Mouse (Mus musculus) embryo, embryonic 10 days (tissue): Measurements from ENCODE around the gene Gbx2.

ENCODE experiments used
- DNase-seq: peaks from one replicate; pipeline ENCODE4 v3.0.0-alpha.2; 2015; ENCODE audit warnings: low spot score

The Gbx2 gene

GRCm38 (mm10) chr1:89912392-89912791 lies 18.6 kb downstream of the Gbx2 start:
- DNase-seq = no peak

- no peak for DNase-seq
These were observed 21.2 kb downstream of the Gbx2 start for GRCm38 (mm10) chr1:89909796-89910195.

DNA sequence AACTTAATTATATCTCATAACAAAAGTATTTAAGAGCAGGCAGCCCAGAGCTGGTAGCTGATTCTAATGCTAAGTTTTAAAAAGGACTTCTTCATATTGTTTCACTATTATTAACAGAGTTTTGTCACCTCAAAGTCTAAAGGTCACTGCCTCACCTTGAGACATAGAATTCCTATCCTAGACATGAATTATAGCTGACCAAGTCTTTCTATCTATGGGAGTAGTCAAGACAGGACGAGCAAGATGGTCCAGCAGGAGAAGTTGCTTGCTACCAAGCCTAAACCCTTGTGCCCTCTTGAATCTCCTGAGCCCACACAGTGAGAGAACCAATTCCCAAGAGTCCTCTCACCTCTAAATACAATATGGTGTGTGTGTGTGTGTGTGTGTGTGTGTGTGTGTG lies 28.3 kb downstream of the Gbx2 start:
- no peak for DNase-seq

DNA sequence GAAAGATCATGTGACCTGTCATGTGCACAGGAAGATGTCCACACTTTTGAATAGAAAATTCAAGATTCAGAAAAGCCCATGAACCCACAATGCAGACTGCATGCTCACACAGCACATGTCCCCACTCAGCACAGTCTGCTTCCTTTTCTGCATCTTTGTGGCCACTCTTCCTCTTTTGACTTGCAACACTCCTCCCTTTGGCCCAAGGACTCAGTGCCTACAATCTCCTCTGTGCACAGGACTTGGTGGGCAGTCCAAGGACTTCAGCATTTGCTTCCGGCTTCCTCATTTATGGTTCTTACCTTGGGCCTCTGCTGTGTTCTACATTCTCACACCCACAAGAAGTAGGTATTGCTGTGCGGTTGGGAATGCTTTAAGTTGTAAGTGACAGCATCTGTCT lies 28.7 kb downstream of the Gbx2 start:
- no peak for DNase-seq

DNA sequence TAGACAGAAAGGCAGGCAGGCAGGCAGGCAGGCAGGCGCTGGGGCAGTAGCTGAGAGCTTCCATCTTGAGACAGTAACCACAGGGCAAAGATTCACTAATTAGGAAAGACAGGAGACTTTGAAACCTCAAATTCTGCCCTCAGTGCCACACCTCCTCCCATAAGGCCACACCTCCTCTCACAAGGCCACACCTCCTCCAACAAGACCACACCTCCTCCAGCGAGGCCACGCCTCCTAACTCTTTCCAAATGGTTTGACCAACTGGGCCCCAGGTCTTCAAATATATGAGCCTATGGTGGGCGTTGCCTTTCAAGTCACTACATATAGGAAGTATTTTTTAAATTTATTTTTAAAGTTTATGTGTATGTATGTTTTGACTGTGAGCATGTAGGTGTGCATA lies 29.6 kb downstream of the Gbx2 start:
- no peak for DNase-seq

DNA sequence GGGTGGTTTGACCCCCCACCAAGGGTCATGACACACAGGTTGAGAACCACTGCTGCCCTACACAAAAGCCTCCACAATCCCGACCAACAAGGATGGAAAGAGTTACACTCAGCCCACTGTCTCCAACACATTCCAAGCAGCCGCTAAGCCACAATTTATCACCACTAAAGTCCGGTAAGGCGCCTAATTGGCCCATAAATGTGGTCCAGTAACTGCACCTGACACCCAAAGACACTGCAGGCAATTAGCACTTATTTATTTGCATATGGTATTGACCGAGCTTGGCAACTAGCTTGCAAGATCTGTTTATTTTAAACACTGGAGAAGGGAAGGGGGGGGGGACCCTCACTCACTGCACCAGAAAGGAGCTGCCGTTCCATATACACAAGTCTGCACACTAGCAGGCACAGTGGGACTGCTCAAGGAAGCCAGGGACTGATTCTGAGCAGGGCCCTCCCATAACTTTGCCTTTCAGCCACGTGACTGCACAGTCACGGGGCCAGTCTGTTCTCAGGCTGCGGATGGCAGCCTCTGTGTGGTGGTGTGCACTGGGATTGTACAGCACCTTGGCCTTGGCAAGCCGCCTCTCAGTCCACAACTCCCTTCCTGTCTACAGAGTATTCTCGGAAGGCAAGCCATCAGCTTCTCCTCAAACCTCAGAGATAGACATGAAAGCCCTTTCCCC lies 31.1 kb downstream of the Gbx2 start:
- DNase-seq = no peak

GRCm38 (mm10) chr1:89899036-89899435 lies 31.9 kb downstream of the Gbx2 start:
- DNase-seq = no peak

- no peak for DNase-seq
These were observed 35.2 kb downstream of the Gbx2 start for GRCm38 (mm10) chr1:89895801-89896200.

DNA sequence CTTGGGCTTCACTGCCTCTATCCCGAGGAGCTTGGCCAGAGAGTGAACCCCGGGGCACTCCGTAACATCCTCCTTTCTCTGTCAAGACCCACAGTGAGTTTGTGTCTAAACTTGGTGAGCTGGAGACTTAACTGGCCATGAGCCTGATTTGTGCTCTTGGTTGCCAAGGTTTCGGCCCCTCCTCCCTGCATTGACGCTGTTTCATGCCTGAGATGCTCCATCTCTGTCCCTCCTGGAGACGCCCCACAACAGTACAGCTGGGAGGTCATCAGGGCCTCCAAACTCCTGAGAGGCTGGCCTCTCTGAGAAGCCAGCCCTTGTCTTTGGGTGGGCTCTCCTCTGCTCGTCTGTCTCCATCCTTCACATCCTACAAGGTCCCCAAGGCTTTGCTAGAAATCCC lies 38.7 kb downstream of the Gbx2 start:
- DNase-seq = peak; percentile 83

DNA sequence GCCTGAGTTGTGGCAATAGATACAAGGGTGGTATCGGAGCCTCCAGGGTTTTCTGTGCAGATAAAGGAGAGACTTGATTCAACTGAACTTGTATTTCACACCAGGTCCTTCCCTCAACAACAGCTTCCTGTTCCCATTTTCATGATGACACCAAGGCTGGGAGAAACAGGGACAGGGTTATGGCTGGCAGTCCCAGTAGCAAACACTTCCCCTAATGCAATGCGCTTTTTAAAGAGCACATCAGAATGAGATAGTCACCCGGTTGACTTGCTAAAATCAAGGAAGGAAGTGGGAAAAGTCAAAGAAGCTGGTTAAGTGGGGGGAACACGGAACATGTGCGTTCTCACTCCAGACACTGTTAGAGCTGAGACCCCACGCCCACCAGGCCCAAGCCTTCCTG lies 39.6 kb downstream of the Gbx2 start:
- DNase-seq = no peak

DNA sequence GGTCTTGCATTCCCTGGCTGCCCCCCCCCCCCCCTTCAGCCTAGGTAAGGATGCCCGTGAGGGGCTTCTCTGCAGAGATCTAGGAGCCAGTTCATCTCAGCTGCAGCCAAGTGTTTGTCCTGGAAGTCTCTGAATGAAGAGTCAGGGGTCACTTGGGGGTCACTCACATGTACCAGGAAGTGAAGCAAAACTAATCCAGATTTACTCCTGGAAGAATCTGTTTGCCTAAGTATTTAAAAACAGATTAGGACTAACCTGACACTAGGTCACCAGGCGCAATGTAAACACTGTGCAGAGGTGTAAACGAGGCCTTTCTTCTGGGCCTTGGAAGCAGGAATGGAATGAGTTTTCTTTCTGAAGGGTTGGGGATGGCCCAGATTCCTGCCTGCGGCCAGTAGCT lies 45.3 kb downstream of the Gbx2 start:
- peak; percentile 69 for DNase-seq

- no peak for DNase-seq
These were observed 46.6 kb downstream of the Gbx2 start for GRCm38 (mm10) chr1:89884335-89884734.

DNA sequence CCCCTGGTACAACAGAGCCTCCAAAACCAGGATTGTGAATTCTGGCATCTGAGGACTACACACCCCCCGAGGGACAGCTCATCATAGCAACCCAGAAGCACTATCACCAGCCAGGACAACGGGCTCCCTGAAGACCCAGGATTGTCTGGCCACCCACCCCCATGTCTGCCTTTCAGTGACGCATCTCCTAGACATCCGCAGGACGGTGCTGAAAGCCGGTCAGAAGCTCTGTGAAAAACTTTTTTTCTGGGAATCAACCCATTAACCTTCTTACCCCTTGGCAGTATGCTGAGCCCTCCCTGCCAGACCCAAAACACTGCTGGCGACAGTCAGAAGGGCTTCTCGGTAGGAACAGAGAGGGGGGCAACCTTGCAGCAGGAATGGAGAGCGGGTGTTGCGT lies 50.1 kb downstream of the Gbx2 start:
- DNase-seq = no peak

DNA sequence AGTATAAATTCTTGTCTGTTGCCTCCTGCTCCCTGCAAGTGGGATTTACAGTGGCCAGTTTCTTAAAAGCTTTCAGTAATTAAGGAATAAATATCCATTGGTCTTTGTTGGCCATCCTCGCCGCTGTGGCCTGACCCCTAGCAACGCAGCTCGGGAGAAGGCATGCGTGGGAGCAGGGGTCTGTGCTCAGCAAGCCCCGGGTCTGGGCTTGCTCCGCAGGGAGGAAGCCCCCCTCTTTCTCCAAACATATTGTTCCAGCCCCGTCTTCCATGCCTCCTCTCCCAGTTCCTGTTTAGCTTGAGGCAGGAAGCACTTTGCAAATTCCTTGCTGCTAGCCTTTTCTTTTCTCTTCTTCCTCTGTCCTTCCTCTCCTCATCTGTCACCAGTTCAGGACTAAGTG lies 50.8 kb downstream of the Gbx2 start:
- peak; percentile 53 for DNase-seq

GRCm38 (mm10) chr1:89878496-89878895 lies 52.5 kb downstream of the Gbx2 start:
- no peak for DNase-seq
